Mouse (Mus musculus) neutrophil, adult 65 days (primary cell): ENCODE measurements around the gene Psme4. TPM values are rescaled to one million over a fixed set of nuclear protein-coding genes. Genes with fewer than 3 reads are reported as not detected.

ENCODE experiments used
- total RNA-seq: library from RNA; stranded (reverse); gene quantifications from 2 replicates; pipeline ENCODE4 v1.2.4, GENCODE M21; 2023

The Psme4 gene
- 52.1 and 78.5 TPM in 2 replicates for total RNA-seq

GRCm38 (mm10) chr11:30771267-30771903, at the start of gene Psme4:
TSS of gene Psme4 (plus strand) at chr11:30771726.

GRCm38 (mm10) chr11:30885171-30885871, 113.8 kb downstream of the Psme4 start, which contains the start of the genes Gpr75 and Asb3:
TSS of gene Gpr75 (plus strand) at chr11:30885358.
TSS of gene Asb3 (plus strand) at chr11:30885416.

Other genes with a start within 250 kb of the Psme4 start
- 1.7 TPM in 1 of 2 replicates, not detected in the other for gene Acyp2, start 122.1 kb upstream of the Psme4 start, total RNA-seq
- gene Gpr75, start 113.6 kb downstream of the Psme4 start, total RNA-seq, result not detected in 2 replicates
- 8.5 and 11.0 TPM in 2 replicates for gene Asb3, start 113.7 kb downstream of the Psme4 start, total RNA-seq
- gene Erlec1, start 182.6 kb downstream of the Psme4 start, total RNA-seq, result 16.3 and 19.7 TPM in 2 replicates
- gene Chac2, start 214.6 kb downstream of the Psme4 start, total RNA-seq, result 1.9 and 3.4 TPM in 2 replicates